Mouse (Mus musculus): ENCODE results near the gene Chrdl2. TPM values are rescaled to one million over a fixed set of nuclear protein-coding genes. Genes with fewer than 3 reads are reported as not detected.
"Not testable (repeated sequence)": the region's sequence is repeated elsewhere in the genome, so short reads cannot be mapped to it uniquely, and the experiment has no call there.

Gene Chrdl2
- polyA plus RNA-seq, 1 experiment from 2014 or later, result not detected

GRCm38 (mm10) chr7:99969151-99969550, 36.8 kb upstream of the Chrdl2 start:
- Histone ChIP-seq H3K36me3 (ENCODE audit: control insufficient read depth, insufficient read depth, low read length) (no peaks in the 10 kb centered on the region), H3K9me3 (ENCODE audit: control insufficient read depth, low read length) (no peaks in the 10 kb centered on the region), H3K27me3 (ENCODE audit: control insufficient read depth, insufficient read depth, low read length) (no peaks in the 10 kb centered on the region), H3K9ac (ENCODE audit: low read depth, low read length) (no peak overlapping the region), H3K4me2 (replicated peaks; ENCODE audit: low read depth, low read length) (no peak overlapping the region), H3K27ac (ENCODE audit: low read depth, low read length) (no peak overlapping the region), H3K4me3 (ENCODE audit: low read depth, low read length) (no peak overlapping the region), H3K4me1 (replicated peaks; ENCODE audit: control insufficient read depth, insufficient read depth, low read length) (peaks cover 16% of the 10 kb centered on the region)
- WGBS, result 88% methylated on average over 4 of the region's 4 CpGs
- ATAC-seq (ENCODE audit: low FRiP score), result no peak
- no peak for DNase-seq (ENCODE audit: low spot score)

GRCm38 (mm10) chr7:99971926-99972325, 34.0 kb upstream of the Chrdl2 start:
- H3K36me3 ChIP-seq (ENCODE audit: control insufficient read depth, insufficient read depth, low read length), result no peaks in the 10 kb centered on the region
- 82% methylated on average over 2 of the region's 2 CpGs for WGBS
- no peaks in the 10 kb centered on the region for H3K9me3 ChIP-seq (ENCODE audit: control insufficient read depth, low read length)
- ATAC-seq (ENCODE audit: low FRiP score) (no peak), DNase-seq (ENCODE audit: low spot score) (no peak)
- H3K9ac ChIP-seq (ENCODE audit: low read depth, low read length), result no peak overlapping the region
- H3K27ac ChIP-seq (ENCODE audit: low read depth, low read length), result no peak overlapping the region
- no peak overlapping the region for H3K4me2 ChIP-seq (replicated peaks; ENCODE audit: low read depth, low read length)
- peaks cover 4% of the 10 kb centered on the region; the same call in 1 of the 2 replicates for H3K4me1 ChIP-seq (replicated peaks; ENCODE audit: control insufficient read depth, insufficient read depth, low read length)
- H3K27me3 ChIP-seq (ENCODE audit: control insufficient read depth, insufficient read depth, low read length), result no peaks in the 10 kb centered on the region
- no peak overlapping the region for H3K4me3 ChIP-seq (ENCODE audit: low read depth, low read length)

- H3K9me3 ChIP-seq (ENCODE audit: control insufficient read depth, low read length); H3K4me1 ChIP-seq (replicated peaks; ENCODE audit: control insufficient read depth, insufficient read depth, low read length); H3K27me3 ChIP-seq (ENCODE audit: control insufficient read depth, insufficient read depth, low read length); H3K36me3 ChIP-seq (ENCODE audit: control insufficient read depth, insufficient read depth, low read length); ATAC-seq (ENCODE audit: low FRiP score); H3K4me2 ChIP-seq (replicated peaks; ENCODE audit: low read depth, low read length); DNase-seq (ENCODE audit: low spot score); H3K27ac ChIP-seq (ENCODE audit: low read depth, low read length); H3K9ac ChIP-seq (ENCODE audit: low read depth, low read length); H3K4me3 ChIP-seq (ENCODE audit: low read depth, low read length): not testable (repeated sequence)
- 89% methylated on average over 3 of the region's 3 CpGs for WGBS
Observed at GRCm38 (mm10) chr7:99972912-99973311, 33.1 kb upstream of the Chrdl2 start.

GRCm38 (mm10) chr7:99974208-99974970, 31.6 kb upstream of the Chrdl2 start:
- Histone ChIP-seq H3K4me3 (ENCODE audit: low read depth, low read length) (no peak overlapping the region), H3K27ac (ENCODE audit: low read depth, low read length) (no peak overlapping the region), H3K36me3 (ENCODE audit: control insufficient read depth, insufficient read depth, low read length) (no peaks in the 10 kb centered on the region), H3K9ac (ENCODE audit: low read depth, low read length) (no peak overlapping the region), H3K9me3 (ENCODE audit: control insufficient read depth, low read length) (no peaks in the 10 kb centered on the region), H3K4me1 (replicated peaks; ENCODE audit: control insufficient read depth, insufficient read depth, low read length) (0 out of 2 replicates have a peak, but pooled peaks cover 2% of the 10 kb centered on the region), H3K27me3 (ENCODE audit: control insufficient read depth, insufficient read depth, low read length) (no peaks in the 10 kb centered on the region), H3K4me2 (replicated peaks; ENCODE audit: low read depth, low read length) (no peak overlapping the region)
- WGBS, result 80% methylated on average over 10 of the region's 10 CpGs
- no peak for DNase-seq (ENCODE audit: low spot score)
- ATAC-seq (ENCODE audit: low FRiP score), result no peak

- no peaks in the 10 kb centered on the region for H3K9me3 ChIP-seq (ENCODE audit: control insufficient read depth, low read length)
- ATAC-seq (ENCODE audit: low FRiP score) (no peak), DNase-seq (ENCODE audit: low spot score) (no peak)
- WGBS, result 92% methylated on average over 5 of the region's 5 CpGs
- no peak overlapping the region for H3K9ac ChIP-seq (ENCODE audit: low read depth, low read length)
- no peak overlapping the region for H3K4me3 ChIP-seq (ENCODE audit: low read depth, low read length)
- no peak overlapping the region for H3K4me2 ChIP-seq (replicated peaks; ENCODE audit: low read depth, low read length)
- H3K4me1 ChIP-seq (replicated peaks; ENCODE audit: control insufficient read depth, insufficient read depth, low read length), result 0 out of 2 replicates have a peak, but pooled peaks cover 2% of the 10 kb centered on the region
- H3K27ac ChIP-seq (ENCODE audit: low read depth, low read length), result no peak overlapping the region
- no peaks in the 10 kb centered on the region for H3K27me3 ChIP-seq (ENCODE audit: control insufficient read depth, insufficient read depth, low read length)
- H3K36me3 ChIP-seq (ENCODE audit: control insufficient read depth, insufficient read depth, low read length), result no peaks in the 10 kb centered on the region
Observed at GRCm38 (mm10) chr7:99975819-99976575, 30.0 kb upstream of the Chrdl2 start.

- WGBS, result 92% methylated on average over 2 of the region's 2 CpGs
- no peak for DNase-seq (ENCODE audit: low spot score)
Observed at GRCm38 (mm10) chr7:99978041-99978440, 27.9 kb upstream of the Chrdl2 start.

GRCm38 (mm10) chr7:99979081-99979480, 26.9 kb upstream of the Chrdl2 start:
- no peaks in the 10 kb centered on the region for H3K27me3 ChIP-seq (ENCODE audit: control insufficient read depth, insufficient read depth, low read length)
- DNase-seq (ENCODE audit: low spot score), result no peak
- 10% methylated on average over 6 of the region's 6 CpGs for WGBS

More at GRCm38 (mm10) chr7:99978041-99978440, 27.9 kb upstream of the Chrdl2 start:
- Histone ChIP-seq H3K4me3 (ENCODE audit: low read depth, low read length) (no peak overlapping the region), H3K4me1 (replicated peaks; ENCODE audit: control insufficient read depth, insufficient read depth, low read length) (0 out of 2 replicates have a peak, but pooled peaks cover 2% of the 10 kb centered on the region), H3K36me3 (ENCODE audit: control insufficient read depth, insufficient read depth, low read length) (no peaks in the 10 kb centered on the region), H3K9ac (ENCODE audit: low read depth, low read length) (no peak overlapping the region), H3K27ac (ENCODE audit: low read depth, low read length) (no peak overlapping the region), H3K9me3 (ENCODE audit: control insufficient read depth, low read length) (no peaks in the 10 kb centered on the region), H3K27me3 (ENCODE audit: control insufficient read depth, insufficient read depth, low read length) (no peaks in the 10 kb centered on the region), H3K4me2 (replicated peaks; ENCODE audit: low read depth, low read length) (no peak overlapping the region)
- no peak for ATAC-seq (ENCODE audit: low FRiP score)

GRCm38 (mm10) chr7:99979546-99980131, 26.3 kb upstream of the Chrdl2 start:
- no peaks in the 10 kb centered on the region for H3K27me3 ChIP-seq (ENCODE audit: control insufficient read depth, insufficient read depth, low read length)
- peak; percentile 85 for ATAC-seq (ENCODE audit: low FRiP score)
- 0 out of 2 replicates have a peak, but pooled peaks cover under 1% of the 10 kb centered on the region for H3K4me1 ChIP-seq (replicated peaks; ENCODE audit: control insufficient read depth, insufficient read depth, low read length)
- no peaks in the 10 kb centered on the region for H3K36me3 ChIP-seq (ENCODE audit: control insufficient read depth, insufficient read depth, low read length)
- H3K9ac ChIP-seq (ENCODE audit: low read depth, low read length), result peak overlapping the region; percentile 91
- H3K4me2 ChIP-seq (replicated peaks; ENCODE audit: low read depth, low read length), result peak overlapping the region; percentile 63
- WGBS, result under 1% methylated on average over 36 of the region's 51 CpGs
- H3K4me3 ChIP-seq (ENCODE audit: low read depth, low read length), result peak overlapping the region; percentile 92
- H3K27ac ChIP-seq (ENCODE audit: low read depth, low read length), result peak overlapping the region; percentile 93
- peak; percentile 71 for DNase-seq (ENCODE audit: low spot score)
- no peaks in the 10 kb centered on the region for H3K9me3 ChIP-seq (ENCODE audit: control insufficient read depth, low read length)

More at GRCm38 (mm10) chr7:99979081-99979480, 26.9 kb upstream of the Chrdl2 start:
- peak overlapping the region; percentile 92 for H3K4me3 ChIP-seq (ENCODE audit: low read depth, low read length)
- no peaks in the 10 kb centered on the region for H3K36me3 ChIP-seq (ENCODE audit: control insufficient read depth, insufficient read depth, low read length)
- H3K4me2 ChIP-seq (replicated peaks; ENCODE audit: low read depth, low read length), result peak overlapping the region; percentile 63
- peak overlapping the region; percentile 91 for H3K9ac ChIP-seq (ENCODE audit: low read depth, low read length)
- H3K4me1 ChIP-seq (replicated peaks; ENCODE audit: control insufficient read depth, insufficient read depth, low read length), result 0 out of 2 replicates have a peak, but pooled peaks cover 2% of the 10 kb centered on the region
- no peak for ATAC-seq (ENCODE audit: low FRiP score)
- H3K27ac ChIP-seq (ENCODE audit: low read depth, low read length), result 0 out of 2 replicates have a peak overlapping the region, but pooled peaks have one; percentile 93
- no peaks in the 10 kb centered on the region for H3K9me3 ChIP-seq (ENCODE audit: control insufficient read depth, low read length)

Measured in hindbrain, embryonic 11.5 days (tissue).